Mouse (Mus musculus): ENCODE results near the gene Gabrb3. TPM values are rescaled to one million over a fixed set of nuclear protein-coding genes. Genes with fewer than 3 reads are reported as not detected.

Gene Gabrb3
- polyA plus RNA-seq, 1 experiment from 2014 or later = 2.0 TPM

DNA sequence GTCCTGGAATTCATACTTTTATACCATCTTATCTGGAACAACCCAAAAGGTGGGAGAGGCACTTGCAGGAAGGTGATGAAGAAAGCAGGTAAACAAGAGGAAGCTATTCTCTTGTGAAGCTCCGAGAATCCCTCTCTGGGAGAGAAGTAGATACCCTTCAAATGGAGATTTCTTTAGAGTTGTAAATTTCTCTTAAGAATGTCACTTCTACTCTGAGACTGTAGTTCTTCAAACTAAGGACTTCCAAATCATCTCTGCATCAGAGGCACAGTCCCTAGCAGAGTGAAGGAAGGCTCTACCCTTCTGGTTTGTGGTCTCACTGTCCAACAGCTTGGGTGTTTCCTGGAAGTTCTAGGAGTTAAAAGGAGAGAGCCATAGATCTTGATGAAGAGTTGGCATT is 221.3 kb downstream of the Gabrb3 start:
- Histone ChIP-seq H3K27me3 (replicated peaks; ENCODE audit: control insufficient read depth, insufficient read depth, low read length) (no peaks in the 10 kb centered on the region), H3K4me3 (ENCODE audit: low read length) (no peak overlapping the region), H3K4me1 (ENCODE audit: control insufficient read depth, insufficient read depth, low read length) (no peaks in the 10 kb centered on the region), H3K9me3 (ENCODE audit: control insufficient read depth, low read length) (no peaks in the 10 kb centered on the region), H3K36me3 (ENCODE audit: control insufficient read depth, insufficient read depth, low read length) (no peaks in the 10 kb centered on the region), H3K9ac (ENCODE audit: low read depth, low read length) (no peak overlapping the region), H3K4me2 (ENCODE audit: low read depth, low read length) (no peak overlapping the region), H3K27ac (ENCODE audit: low read length) (no peak overlapping the region)
- ATAC-seq = no peak
- WGBS = 55% methylated on average over 1 of the region's 1 CpGs

DNA sequence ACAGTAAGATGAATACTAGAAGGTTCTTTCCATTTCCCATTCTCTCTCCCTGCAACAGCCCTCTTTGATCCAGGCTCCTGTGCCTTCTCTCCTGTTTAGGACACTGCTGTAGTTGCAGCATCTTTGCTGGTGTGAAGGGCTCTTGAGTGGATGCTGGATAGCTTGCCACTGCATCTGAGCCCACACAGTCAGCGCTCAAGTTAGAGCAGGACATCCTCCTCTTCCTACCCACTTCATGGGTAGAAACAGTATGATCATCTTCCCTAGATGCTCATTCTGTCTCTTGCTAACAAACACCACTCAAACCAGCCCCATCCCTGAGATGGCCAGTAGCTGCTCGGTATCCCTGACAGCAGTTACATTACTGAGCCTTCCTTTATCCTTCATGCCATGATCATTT is 227.9 kb downstream of the Gabrb3 start:
- Histone ChIP-seq H3K9ac (ENCODE audit: low read depth, low read length) (no peak overlapping the region), H3K27ac (ENCODE audit: low read length) (no peak overlapping the region), H3K36me3 (ENCODE audit: control insufficient read depth, insufficient read depth, low read length) (no peaks in the 10 kb centered on the region), H3K9me3 (ENCODE audit: control insufficient read depth, low read length) (no peaks in the 10 kb centered on the region), H3K4me1 (ENCODE audit: control insufficient read depth, insufficient read depth, low read length) (no peaks in the 10 kb centered on the region), H3K4me3 (ENCODE audit: low read length) (no peak overlapping the region), H3K27me3 (replicated peaks; ENCODE audit: control insufficient read depth, insufficient read depth, low read length) (no peaks in the 10 kb centered on the region), H3K4me2 (ENCODE audit: low read depth, low read length) (no peak overlapping the region)
- WGBS = 88% methylated on average over 2 of the region's 2 CpGs
- ATAC-seq = no peak

DNA sequence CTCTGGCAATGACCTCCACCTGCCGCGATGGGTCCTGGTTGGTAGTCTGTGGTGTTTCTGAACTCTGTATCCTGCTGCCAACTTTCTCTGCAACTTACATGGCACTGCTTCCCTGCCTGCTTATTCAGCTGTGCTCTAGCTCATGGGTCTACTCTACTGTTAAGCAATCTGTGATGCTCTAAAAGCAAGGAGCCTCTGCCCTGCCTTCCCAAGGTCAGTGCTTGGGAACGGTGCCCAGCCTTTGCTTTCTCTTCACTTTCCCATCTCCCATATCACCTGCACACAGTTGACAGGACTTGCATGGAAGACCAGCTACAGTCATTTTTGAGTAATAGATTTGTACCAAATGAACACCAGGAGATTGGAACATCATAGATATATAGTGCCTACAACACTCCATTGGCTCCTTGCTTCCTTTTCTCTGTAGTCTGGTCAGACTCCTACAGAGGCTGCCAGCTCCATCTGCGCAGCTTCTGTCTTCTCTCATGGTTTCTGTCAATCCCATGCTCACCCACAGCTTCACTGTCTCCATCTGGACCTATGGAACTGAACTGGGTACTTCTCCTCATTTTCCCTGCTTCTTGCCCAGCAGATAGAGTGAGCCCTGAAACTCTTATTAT is 228.8 kb downstream of the Gabrb3 start:
- Histone ChIP-seq H3K9me3 (ENCODE audit: control insufficient read depth, low read length) (no peaks in the 10 kb centered on the region), H3K4me2 (ENCODE audit: low read depth, low read length) (no peak overlapping the region), H3K36me3 (ENCODE audit: control insufficient read depth, insufficient read depth, low read length) (no peaks in the 10 kb centered on the region), H3K9ac (ENCODE audit: low read depth, low read length) (no peak overlapping the region), H3K4me1 (ENCODE audit: control insufficient read depth, insufficient read depth, low read length) (no peaks in the 10 kb centered on the region), H3K27ac (ENCODE audit: low read length) (no peak overlapping the region), H3K27me3 (replicated peaks; ENCODE audit: control insufficient read depth, insufficient read depth, low read length) (no peaks in the 10 kb centered on the region), H3K4me3 (ENCODE audit: low read length) (no peak overlapping the region)
- 93% methylated on average over 4 of the region's 4 CpGs for WGBS
- ATAC-seq = no peak

DNA sequence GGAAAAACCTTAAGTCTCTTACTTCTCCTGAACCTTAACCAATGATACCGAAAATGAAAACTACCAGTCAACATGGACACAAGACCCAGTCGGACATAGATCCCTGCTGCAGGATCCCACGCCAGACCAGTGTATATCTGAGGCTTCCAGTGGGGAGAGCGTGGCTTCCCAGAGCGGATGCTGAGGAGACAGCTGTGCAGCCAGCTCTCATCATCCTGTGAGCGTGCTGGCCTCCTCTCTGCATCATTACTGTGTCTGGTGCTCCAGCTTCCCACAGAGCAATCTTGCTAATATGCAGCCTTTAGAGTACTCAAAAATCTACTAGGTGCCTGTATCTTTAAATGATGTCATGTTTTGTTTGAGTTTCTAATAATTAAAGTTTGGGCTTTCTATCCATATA is 257.9 kb downstream of the Gabrb3 start:
- no peaks in the 10 kb centered on the region for H3K36me3 ChIP-seq (ENCODE audit: control insufficient read depth, insufficient read depth, low read length)
- H3K4me3 ChIP-seq (ENCODE audit: low read length) = no peak overlapping the region
- no peaks in the 10 kb centered on the region for H3K4me1 ChIP-seq (ENCODE audit: control insufficient read depth, insufficient read depth, low read length)
- H3K9me3 ChIP-seq (ENCODE audit: control insufficient read depth, low read length) = no peaks in the 10 kb centered on the region
- no peak overlapping the region for H3K9ac ChIP-seq (ENCODE audit: low read depth, low read length)
- H3K27ac ChIP-seq (ENCODE audit: low read length) = no peak overlapping the region
- 79% methylated on average over 6 of the region's 6 CpGs for WGBS
- H3K27me3 ChIP-seq (replicated peaks; ENCODE audit: control insufficient read depth, insufficient read depth, low read length) = no peaks in the 10 kb centered on the region
- no peak for ATAC-seq
- H3K4me2 ChIP-seq (ENCODE audit: low read depth, low read length) = no peak overlapping the region

DNA sequence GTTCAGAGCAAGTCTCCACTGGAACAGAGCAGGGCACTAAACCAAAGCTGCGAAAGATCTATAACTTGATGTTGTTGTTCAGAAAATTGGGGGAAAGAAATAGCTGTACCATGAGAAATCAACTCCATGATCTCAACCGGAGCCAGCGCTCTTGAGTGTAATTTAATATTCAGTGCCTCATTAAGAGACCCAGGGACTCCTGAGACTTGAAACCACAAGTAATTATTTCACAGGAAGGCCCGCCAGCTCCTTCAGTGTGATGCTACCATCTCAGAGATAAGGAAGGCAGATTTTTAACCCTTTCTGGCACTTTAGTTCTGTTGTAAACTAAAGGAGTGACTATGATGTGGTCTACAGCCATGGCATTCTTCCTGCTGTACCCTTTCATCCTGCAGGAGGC is 270.3 kb downstream of the Gabrb3 start:
- no peaks in the 10 kb centered on the region for H3K36me3 ChIP-seq (ENCODE audit: control insufficient read depth, insufficient read depth, low read length)
- no peak for ATAC-seq
- no peaks in the 10 kb centered on the region for H3K27me3 ChIP-seq (replicated peaks; ENCODE audit: control insufficient read depth, insufficient read depth, low read length)
- H3K4me1 ChIP-seq (ENCODE audit: control insufficient read depth, insufficient read depth, low read length) = no peaks in the 10 kb centered on the region
- no peak overlapping the region for H3K4me3 ChIP-seq (ENCODE audit: low read length)
- no peaks in the 10 kb centered on the region for H3K9me3 ChIP-seq (ENCODE audit: control insufficient read depth, low read length)
- WGBS = 70% methylated on average over 4 of the region's 4 CpGs
- no peak overlapping the region for H3K9ac ChIP-seq (ENCODE audit: low read depth, low read length)
- no peak overlapping the region for H3K4me2 ChIP-seq (ENCODE audit: low read depth, low read length)
- H3K27ac ChIP-seq (ENCODE audit: low read length) = no peak overlapping the region

DNA sequence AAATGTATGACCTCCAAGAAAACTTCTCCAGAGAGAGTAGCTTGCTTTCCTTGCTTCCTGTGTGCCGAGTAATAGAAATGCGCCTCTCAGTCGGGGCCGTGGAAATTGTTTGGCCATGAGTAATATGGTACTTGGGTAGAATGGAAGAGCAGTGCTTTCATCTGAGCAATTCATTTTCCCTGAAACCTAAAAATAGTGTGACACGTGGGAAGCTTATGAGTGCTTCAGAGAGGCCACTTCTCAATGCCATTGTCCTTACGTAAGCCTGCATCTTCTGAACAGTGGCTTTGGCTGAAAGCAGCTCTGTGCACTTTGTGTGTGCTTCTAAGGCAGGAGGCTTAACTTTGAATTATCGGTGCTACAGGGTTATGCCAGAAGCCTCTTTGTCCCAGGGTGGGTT is 280.9 kb downstream of the Gabrb3 start:
- Histone ChIP-seq H3K9me3 (ENCODE audit: control insufficient read depth, low read length) (no peaks in the 10 kb centered on the region), H3K9ac (ENCODE audit: low read depth, low read length) (no peak overlapping the region), H3K4me1 (ENCODE audit: control insufficient read depth, insufficient read depth, low read length) (no peaks in the 10 kb centered on the region), H3K4me3 (ENCODE audit: low read length) (no peak overlapping the region), H3K27ac (ENCODE audit: low read length) (no peak overlapping the region), H3K36me3 (ENCODE audit: control insufficient read depth, insufficient read depth, low read length) (no peaks in the 10 kb centered on the region), H3K27me3 (replicated peaks; ENCODE audit: control insufficient read depth, insufficient read depth, low read length) (no peaks in the 10 kb centered on the region), H3K4me2 (ENCODE audit: low read depth, low read length) (no peak overlapping the region)
- WGBS = 78% methylated on average over 7 of the region's 7 CpGs
- ATAC-seq = no peak

DNA sequence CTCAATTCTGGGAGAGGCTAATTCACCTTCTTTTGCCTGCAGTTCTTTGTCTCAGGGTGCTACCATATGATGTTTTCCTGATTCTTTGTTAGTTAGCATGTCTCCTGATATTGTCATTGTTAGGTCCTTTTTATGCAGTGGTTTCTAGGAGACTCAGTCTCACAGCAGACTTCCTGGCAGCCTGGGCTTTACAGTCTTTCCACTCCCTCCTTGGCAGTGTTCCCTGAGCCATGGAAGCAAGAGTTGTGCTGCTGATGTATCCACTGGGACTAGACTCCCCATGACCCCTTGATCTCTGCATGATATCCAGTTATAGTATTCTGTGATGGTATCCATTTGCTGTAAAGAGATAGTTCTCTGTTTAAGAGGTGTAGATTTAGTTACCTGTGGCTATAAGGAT is 281.6 kb downstream of the Gabrb3 start:
- ATAC-seq = no peak
- Histone ChIP-seq H3K4me1 (ENCODE audit: control insufficient read depth, insufficient read depth, low read length) (no peaks in the 10 kb centered on the region), H3K9me3 (ENCODE audit: control insufficient read depth, low read length) (no peaks in the 10 kb centered on the region), H3K4me3 (ENCODE audit: low read length) (no peak overlapping the region), H3K27ac (ENCODE audit: low read length) (no peak overlapping the region), H3K4me2 (ENCODE audit: low read depth, low read length) (no peak overlapping the region), H3K36me3 (ENCODE audit: control insufficient read depth, insufficient read depth, low read length) (no peaks in the 10 kb centered on the region), H3K9ac (ENCODE audit: low read depth, low read length) (no peak overlapping the region), H3K27me3 (replicated peaks; ENCODE audit: control insufficient read depth, insufficient read depth, low read length) (no peaks in the 10 kb centered on the region)

DNA sequence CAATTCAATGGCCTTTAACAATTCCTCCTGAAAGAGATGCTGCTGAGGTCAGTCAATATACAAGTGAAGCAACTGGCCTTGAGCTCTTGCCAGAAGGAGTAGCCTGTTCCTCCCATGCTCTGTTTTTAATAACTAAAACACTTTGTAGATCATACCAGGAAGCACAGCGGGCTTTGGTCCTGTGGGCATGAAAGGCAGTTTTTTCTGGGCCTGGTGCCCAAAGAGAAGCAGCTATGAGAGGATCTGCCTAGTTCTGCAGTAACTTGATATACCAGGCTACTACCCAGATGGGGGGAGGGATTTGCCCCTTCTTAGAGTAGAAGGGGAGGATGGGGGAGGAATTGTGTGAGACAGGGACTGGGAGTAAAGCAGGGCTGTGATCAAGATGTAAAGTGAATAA is 284.1 kb downstream of the Gabrb3 start:
- H3K27me3 ChIP-seq (replicated peaks; ENCODE audit: control insufficient read depth, insufficient read depth, low read length) = no peaks in the 10 kb centered on the region
- no peak overlapping the region for H3K4me2 ChIP-seq (ENCODE audit: low read depth, low read length)
- no peak overlapping the region for H3K27ac ChIP-seq (ENCODE audit: low read length)
- H3K9ac ChIP-seq (ENCODE audit: low read depth, low read length) = no peak overlapping the region
- WGBS = 61% methylated on average over 1 of the region's 1 CpGs
- H3K4me1 ChIP-seq (ENCODE audit: control insufficient read depth, insufficient read depth, low read length) = no peaks in the 10 kb centered on the region
- no peaks in the 10 kb centered on the region for H3K36me3 ChIP-seq (ENCODE audit: control insufficient read depth, insufficient read depth, low read length)
- no peak overlapping the region for H3K4me3 ChIP-seq (ENCODE audit: low read length)
- no peaks in the 10 kb centered on the region for H3K9me3 ChIP-seq (ENCODE audit: control insufficient read depth, low read length)
- no peak for ATAC-seq

DNA sequence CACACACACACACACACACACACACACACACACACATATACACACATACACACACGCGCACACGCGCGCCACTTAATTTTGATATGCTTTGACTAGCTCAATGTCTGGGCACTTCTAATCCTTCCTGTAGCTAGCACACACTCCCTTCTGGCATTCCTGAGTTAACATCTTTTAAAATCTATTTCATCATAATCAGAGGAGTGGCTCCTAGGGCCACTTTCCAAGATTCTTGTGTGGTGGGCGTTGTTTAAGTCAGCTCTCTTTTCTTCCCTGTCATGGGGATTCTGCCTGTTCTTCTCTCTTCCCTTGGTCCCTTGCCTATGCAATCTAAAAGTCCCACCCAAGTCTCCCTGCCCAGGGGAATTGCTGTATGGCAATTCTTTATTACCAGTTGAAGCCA is 286.6 kb downstream of the Gabrb3 start:
- Histone ChIP-seq H3K27ac (ENCODE audit: low read length) (no peak overlapping the region), H3K4me3 (ENCODE audit: low read length) (no peak overlapping the region), H3K9ac (ENCODE audit: low read depth, low read length) (no peak overlapping the region), H3K4me2 (ENCODE audit: low read depth, low read length) (no peak overlapping the region), H3K36me3 (ENCODE audit: control insufficient read depth, insufficient read depth, low read length) (no peaks in the 10 kb centered on the region), H3K4me1 (ENCODE audit: control insufficient read depth, insufficient read depth, low read length) (no peaks in the 10 kb centered on the region), H3K9me3 (ENCODE audit: control insufficient read depth, low read length) (no peaks in the 10 kb centered on the region), H3K27me3 (replicated peaks; ENCODE audit: control insufficient read depth, insufficient read depth, low read length) (no peaks in the 10 kb centered on the region)
- no peak for ATAC-seq
- 89% methylated on average over 6 of the region's 6 CpGs for WGBS

DNA sequence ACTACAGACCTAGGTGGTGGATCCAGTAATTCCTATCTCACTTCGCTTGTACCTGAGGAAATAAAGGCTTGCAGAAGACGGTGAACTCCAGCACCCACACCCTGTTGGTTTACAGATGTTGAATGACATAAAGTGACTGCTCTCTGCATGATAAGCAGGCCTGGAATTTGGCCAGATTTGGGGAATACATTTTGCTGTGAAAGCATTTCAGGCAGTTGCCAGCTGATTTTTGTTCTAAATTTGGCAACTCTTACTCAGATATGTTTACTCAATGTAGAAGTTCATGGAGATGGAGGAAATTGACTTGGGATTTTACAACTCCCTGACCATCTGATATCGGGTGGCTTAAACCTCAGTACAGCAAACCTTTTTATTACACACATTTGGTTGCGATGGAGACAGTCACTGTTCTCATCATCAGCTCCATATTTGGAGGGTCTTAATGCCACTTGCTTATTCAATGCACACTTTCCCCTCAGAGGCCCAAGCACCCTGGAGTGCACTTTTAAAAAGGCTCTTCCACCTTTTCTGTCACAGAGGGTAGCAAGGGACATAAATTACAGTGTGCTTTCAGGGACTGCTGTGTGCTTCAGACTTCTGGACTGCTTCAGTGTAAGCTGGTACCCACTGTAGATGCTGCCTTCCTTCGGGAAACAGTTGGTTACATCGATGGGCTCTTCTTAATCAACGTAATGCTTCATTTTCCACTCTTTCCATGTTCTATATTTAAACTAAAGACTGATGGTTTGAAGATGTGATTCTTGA is 287.7 kb downstream of the Gabrb3 start:
- ATAC-seq = no peak
- Histone ChIP-seq H3K4me3 (ENCODE audit: low read length) (no peak overlapping the region), H3K9ac (ENCODE audit: low read depth, low read length) (no peak overlapping the region), H3K9me3 (ENCODE audit: control insufficient read depth, low read length) (no peaks in the 10 kb centered on the region), H3K4me2 (ENCODE audit: low read depth, low read length) (no peak overlapping the region), H3K4me1 (ENCODE audit: control insufficient read depth, insufficient read depth, low read length) (no peaks in the 10 kb centered on the region), H3K36me3 (ENCODE audit: control insufficient read depth, insufficient read depth, low read length) (no peaks in the 10 kb centered on the region), H3K27ac (ENCODE audit: low read length) (no peak overlapping the region), H3K27me3 (replicated peaks; ENCODE audit: control insufficient read depth, insufficient read depth, low read length) (no peaks in the 10 kb centered on the region)
- 68% methylated on average over 7 of the region's 7 CpGs for WGBS

Data from intestine, embryonic 16.5 days (tissue).